Mouse (Mus musculus) urinary bladder, postnatal 10 days (tissue): ENCODE data around the gene Tmem63a.
"Not testable (repeated sequence)": the region's sequence is repeated elsewhere in the genome, so short reads cannot be mapped to it uniquely, and the experiment has no call there.

Experiments used
- DNase-seq: peaks from one replicate; pipeline ENCODE4 v3.0.0; 2022; ENCODE audit warnings: low spot score

The Tmem63a gene

GRCm38 (mm10) chr1:180926286-180926685, 15.9 kb upstream of the Tmem63a start:
- DNase-seq, result no peak

GRCm38 (mm10) chr1:180929599-180929998, 12.5 kb upstream of the Tmem63a start:
- no peak for DNase-seq

GRCm38 (mm10) chr1:180931106-180931505, 11.0 kb upstream of the Tmem63a start:
- no peak for DNase-seq

GRCm38 (mm10) chr1:180933659-180934058, 8.5 kb upstream of the Tmem63a start:
- DNase-seq, result no peak

GRCm38 (mm10) chr1:180934467-180935419, 7.4 kb upstream of the Tmem63a start, which contains the start of gene Lefty1:
Gene Lefty1, plus strand, starts transcription at chr1:180935022.
- no peak for DNase-seq

- DNase-seq, result not testable (repeated sequence)
Observed at GRCm38 (mm10) chr1:180936610-180937398, 5.3 kb upstream of the Tmem63a start.

- not testable (repeated sequence) for DNase-seq
Observed at GRCm38 (mm10) chr1:180937631-180938030, 4.5 kb upstream of the Tmem63a start.

GRCm38 (mm10) chr1:180938781-180939180, 3.4 kb upstream of the Tmem63a start:
- DNase-seq, result not testable (repeated sequence)

GRCm38 (mm10) chr1:180940776-180941460, 1.2 kb upstream of the Tmem63a start:
- DNase-seq, result no peak

GRCm38 (mm10) chr1:180941726-180942125, 418 bp upstream of the Tmem63a start:
- no peak for DNase-seq

GRCm38 (mm10) chr1:180943032-180943644, 994 bp downstream of the Tmem63a start:
- no peak for DNase-seq

GRCm38 (mm10) chr1:180943896-180944295, 1.8 kb downstream of the Tmem63a start:
- no peak for DNase-seq

GRCm38 (mm10) chr1:180944553-180944952, 2.4 kb downstream of the Tmem63a start:
- DNase-seq, result no peak

- no peak for DNase-seq
Observed at GRCm38 (mm10) chr1:180945001-180945980, 3.1 kb downstream of the Tmem63a start.

GRCm38 (mm10) chr1:180946448-180946847, 4.3 kb downstream of the Tmem63a start:
- no peak for DNase-seq

- no peak for DNase-seq
Observed at GRCm38 (mm10) chr1:180952085-180952746, 10.1 kb downstream of the Tmem63a start.

- no peak for DNase-seq
Observed at GRCm38 (mm10) chr1:180952808-180953207, 10.7 kb downstream of the Tmem63a start.

GRCm38 (mm10) chr1:180956401-180956800, 14.3 kb downstream of the Tmem63a start:
- no peak for DNase-seq

- no peak for DNase-seq
Observed at GRCm38 (mm10) chr1:180956973-180957381, 14.8 kb downstream of the Tmem63a start.

- no peak for DNase-seq
Observed at GRCm38 (mm10) chr1:180957989-180958388, 15.8 kb downstream of the Tmem63a start.
